Mouse (Mus musculus) T-helper 1 cell (primary cell): ENCODE results near the gene Plxnb2.

Experiments used
- in situ Hi-C: fragments of 300-600 bp; cut with MboI, MseI; formaldehyde crosslinking; loops from one replicate; pipeline ENCODE4 v1.15.1; 2025; ENCODE audit warnings: high pct_unique_total_duplicates

Gene Plxnb2

DNA sequence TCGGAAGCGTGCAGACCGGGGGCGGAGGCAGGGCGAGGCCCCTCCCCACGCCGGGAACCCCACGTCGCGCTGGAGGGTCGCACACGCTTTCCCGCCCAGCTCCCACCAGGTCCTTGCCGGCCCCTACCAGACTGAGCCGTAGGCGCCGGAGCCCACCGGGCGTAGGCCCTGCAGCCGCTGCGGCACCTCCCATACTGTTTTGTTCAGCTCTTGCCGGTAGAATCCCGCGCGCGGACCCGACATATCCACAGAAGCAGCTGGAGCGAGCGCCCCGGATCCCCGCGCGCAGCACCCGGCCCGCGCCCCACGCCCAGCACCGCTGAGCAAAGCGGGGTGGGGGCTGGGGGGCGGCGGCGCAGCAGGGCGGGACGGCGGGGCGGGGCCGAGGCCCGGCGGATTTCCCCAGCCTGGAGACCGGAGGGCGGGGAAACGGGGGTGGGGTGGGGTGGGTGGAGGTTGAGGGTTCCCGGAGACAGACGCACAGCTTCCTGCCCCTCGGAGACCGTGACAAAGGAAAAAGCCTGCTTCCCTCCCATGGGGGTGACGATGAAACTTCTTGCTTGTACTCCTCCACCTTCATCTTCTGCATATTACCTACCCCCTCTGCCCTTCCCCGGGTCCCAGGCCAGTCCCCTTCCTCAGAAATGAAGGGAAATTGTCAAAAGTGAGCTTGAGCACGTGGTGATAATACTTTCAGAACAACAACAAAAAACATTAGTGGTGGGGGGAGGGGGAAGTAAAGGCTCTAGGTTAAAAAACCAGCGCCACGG, 31.1 kb downstream of the Plxnb2 start, which contains the start of gene Mapk11:
Mapk11 (minus strand) TSS at position 358 of the 770 bp plus-strand sequence.
- in situ Hi-C loops: no loop called here

DNA sequence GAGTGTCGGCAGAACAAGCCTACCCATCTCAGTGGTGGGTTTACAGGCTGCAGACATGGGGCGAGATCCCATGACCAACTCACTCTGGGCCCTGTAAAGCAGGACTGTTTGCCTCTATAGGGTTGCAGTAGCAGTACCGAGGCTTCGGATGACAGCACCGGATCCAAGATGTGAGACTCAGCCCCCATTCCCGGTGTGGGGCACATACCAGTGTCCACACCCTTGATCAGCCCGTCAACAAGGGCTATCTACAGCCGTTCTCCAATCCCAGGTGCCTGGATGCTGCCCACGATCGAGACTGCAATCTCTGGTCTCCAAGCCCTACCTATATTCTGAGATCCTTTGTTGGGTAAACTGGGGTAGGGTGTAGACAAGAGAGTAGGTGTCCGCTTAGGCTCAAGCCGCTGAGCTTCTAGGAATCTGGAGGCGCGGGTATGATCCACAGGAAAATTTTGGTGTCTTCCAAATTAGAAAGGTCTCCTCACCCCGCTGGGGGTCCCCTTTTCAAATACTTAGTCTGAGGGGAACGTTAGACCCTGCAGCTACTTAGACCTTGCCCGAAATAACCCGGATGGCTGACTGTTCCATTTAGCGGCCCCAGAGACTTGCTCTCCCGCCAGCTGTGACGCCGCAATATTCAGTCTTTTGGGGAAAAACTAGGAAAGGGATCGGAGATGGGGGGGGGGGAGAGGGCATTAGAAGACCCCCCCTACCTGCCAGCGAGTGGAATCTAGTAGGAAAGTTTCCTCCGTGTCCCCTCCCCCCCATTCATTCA, 31.9 kb downstream of the Plxnb2 start:
- in situ Hi-C loops: no loop called here

DNA sequence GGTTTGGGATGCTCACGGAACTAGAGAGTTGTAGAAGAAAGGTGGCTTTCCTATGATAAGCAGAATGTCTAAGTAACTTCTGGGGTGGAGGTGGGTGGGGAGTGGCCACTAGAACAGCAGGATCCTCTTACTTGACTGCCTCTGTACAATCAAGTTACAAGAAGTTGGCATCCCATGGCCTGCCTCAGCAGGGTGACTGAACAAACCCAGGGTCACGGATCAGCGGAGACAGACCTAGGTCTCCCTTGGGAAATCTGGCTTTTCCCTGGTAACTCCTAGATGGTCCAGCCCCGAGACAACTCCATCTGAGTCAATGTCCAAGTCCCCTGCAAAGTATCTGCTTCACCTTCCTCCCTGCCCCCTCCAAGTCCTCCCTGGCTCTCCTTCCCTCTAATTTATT, 32.7 kb downstream of the Plxnb2 start:
- in situ Hi-C loops: no loop called here

DNA sequence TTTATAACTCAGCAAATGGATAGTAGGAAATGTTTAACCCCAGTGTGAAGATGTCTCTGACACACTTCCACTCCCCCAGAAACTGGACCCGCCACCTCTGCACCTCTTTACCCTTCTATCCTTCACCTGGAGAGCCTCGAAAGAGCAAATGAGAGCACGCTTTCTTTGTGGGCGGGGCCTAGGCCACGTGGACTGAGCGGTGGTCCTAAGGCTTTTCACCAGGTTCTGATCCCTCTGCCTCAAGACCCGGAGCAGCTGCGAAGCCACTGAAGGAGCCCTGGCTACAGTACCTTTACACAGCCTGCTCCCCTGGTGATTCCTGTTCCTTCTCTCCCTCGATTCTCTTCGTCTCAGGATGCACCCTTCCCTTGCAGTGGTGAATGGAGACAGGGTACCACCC, 33.1 kb downstream of the Plxnb2 start:
- in situ Hi-C loops: no loop called here

DNA sequence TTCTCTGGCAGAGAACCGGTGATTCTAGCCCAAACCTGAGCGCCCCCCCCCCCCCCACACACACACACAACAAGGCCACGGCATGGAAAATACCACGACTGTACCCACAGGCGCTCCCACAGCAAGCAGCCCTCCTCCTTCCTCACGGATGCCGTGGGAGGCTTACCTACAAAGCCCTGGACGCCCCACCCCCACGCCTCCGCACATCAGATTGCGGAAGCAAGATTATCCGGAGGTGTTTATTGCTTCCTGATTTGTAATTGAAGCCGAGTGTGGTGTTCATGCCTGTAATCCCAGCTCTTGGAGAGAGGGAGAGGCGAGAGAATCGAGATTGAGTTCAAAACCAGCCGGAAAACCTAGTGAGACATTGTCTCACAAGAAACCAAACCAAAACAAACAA, 33.6 kb downstream of the Plxnb2 start:
- in situ Hi-C loops: no loop called here

DNA sequence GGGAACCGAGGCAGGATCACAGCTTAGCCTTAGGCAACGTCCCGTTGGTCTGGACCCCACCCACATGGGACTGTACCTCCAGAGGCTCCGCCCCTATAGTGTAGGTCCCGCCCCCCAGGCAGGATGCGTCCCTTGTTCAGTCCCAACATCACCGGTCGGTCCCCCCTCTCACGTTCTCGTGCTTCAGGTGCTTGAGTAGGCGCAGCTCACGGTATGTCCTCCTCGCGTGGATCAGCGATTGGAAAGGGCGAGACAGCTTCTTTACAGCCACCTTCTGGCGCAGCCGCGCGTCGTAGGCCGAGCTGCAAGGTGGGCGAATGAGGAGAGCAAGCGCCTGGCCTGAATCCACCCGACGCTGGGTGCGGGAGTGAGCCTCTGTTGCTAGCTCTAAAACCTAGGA, 34.1 kb downstream of the Plxnb2 start:
- in situ Hi-C loops: no loop called here

DNA sequence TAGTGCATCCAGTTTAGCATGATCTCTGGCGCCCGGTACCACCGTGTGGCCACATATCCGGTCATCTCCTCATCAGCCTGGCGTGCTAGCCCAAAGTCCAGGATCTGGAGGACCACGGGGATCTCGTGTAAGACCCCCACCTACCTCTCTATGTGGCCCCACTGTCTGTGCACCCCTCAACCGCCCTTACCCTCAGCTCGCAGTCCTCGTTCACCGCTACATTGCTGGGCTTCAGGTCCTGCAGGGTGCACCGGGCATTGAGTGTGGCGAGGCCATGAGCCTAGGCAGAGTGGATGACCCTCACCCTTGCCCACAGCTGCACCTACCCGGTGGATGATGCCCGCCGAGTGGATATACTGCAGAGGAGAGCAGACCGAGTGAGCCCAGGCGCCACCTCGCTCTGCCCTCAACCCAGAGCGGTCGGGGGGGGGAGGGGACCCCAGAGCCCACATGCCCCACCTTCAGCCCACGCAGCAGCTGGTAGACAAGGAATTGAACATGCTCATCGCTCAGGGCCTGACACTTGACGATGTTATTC, 34.7 kb downstream of the Plxnb2 start:
- in situ Hi-C loops: no loop called here

DNA sequence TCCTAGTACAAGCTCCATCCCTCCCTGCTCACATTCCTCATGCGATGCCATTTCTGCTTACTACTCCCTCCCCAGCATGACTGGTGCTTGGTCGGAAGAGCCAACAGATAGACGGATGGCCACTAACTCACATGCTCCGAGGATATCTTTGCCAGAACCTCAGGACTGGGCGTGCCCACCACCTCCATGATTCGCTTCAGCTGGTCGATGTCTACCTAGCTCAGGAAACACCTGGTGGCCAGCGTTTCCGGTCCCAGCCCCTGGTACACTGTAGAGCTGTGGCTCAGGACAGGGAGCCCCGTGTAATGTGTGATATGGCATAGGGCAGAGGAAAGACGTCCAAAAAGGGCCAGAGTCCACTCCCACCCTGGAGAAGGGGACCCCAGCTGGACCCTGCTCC, 35.6 kb downstream of the Plxnb2 start:
- in situ Hi-C loops: no loop called here

DNA sequence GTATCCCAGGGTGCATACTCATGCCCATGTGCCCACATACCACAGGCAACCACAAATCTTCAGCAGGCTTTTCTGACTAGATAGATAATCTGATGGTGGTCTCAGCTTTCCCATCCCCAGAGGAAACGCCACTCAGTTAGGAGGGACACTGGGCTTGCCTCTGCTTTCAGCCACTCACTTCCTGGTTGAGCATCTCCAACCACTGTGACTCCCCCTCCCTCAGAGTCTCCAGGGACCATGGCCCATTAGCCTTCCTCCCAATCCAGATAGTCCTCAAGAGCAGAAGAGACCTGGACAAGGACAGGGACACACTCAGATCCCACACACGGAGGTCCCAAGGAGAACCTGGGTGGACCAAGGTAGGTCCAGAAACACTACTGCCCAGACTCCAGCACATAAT, 37.5 kb downstream of the Plxnb2 start:
- in situ Hi-C loops: no loop called here

DNA sequence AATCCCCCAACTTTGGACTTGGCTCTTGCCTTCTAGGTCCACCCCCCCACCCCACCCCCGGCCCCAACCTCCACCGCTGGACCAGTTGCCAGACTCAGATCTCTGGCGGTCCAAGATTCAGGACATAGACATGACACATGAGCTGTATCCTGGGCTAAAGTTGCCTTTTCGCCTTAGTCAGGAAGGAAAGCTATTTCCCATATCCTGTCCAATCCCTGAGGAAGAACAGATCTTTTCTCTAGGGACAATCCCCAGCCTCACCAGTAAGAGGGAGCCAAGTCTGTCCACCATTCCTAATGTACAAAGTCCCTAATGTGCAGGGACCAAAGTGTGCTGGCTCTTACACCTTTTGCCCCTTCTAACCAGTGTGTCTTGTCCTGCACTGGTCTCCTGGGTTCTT, 38.7 kb downstream of the Plxnb2 start:
- in situ Hi-C loops: no loop called here

DNA sequence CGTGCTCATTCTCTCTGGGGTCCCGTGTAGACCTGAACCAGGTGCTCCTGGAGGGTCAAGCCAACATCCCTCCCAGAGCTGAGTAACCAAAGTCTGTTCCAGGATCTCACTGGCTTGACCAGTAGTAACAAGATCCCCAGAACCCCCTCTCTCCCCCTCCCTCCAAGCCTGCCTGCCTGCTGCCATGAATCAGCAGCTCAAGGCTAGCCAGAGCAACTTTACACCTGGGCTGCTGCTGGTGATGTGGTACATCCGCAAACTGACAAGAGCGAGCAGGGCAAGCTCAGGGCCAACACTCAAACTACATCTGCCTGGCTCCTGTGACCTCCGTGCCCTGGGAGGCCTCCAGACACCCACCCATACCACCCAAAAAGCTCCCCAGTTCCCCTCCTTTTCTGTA, 39.1 kb downstream of the Plxnb2 start:
- in situ Hi-C loops: no loop called here

DNA sequence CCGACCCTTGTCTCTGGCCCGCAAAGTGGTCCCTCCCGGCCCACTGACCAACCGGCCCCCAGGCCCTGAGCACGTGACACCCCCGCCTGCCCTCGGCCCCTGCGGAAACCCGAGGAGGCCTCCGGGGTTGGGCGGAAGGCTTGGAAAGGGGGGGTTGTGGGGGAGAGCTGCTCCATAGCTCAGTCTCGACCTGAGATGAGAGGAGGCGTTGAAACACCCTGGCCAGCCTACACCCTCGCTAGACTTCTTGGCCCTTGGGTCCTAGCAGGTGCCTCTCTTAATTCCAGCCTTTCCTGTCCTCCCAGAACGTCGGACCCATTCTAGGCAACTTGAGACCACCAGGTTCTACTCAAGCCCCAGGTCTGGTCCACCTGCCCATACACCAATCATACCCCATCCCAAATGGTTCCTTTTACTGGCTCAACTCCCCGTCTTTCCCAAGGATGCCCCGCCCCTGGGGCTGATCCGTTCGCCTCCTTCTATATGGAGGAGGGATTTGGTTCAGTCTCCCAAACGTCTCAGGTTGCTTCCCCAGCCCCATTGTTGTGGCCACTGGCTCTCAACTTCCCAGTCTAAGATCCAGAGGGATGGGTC, 39.8 kb downstream of the Plxnb2 start, which contains the start of gene Mapk12:
Mapk12 (minus strand) TSS at position 45 of the 594 bp plus-strand sequence.
- in situ Hi-C loops: no loop called here

DNA sequence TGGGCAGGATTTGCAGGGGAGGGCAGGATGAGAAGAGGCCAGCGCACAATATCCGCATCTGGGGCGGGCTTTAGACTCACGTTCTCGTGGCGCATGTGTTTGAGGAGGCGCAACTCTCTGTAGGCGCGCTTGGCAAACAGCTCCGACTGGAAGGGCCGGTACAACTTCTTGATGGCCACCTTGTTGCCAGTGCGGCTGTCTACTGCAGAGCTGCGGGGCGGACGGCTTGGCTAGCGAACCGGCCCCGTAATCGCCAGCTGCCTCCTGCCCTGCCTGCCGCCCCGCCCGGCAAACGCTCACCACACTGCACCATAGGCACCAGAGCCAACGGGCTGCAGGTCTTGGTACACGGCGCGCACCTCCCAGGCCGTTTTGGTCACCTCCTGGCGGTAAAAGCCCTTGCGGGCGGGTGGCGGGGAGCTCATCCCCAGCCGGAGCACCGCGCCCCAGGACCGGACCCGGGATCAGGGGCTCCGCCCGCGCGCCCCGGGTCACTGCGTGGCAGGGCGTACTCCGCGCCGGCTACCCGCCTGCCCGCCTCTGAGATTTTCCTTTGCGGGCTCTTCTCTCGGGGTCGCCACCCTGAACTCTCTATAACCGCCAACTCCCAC, 40.4 kb downstream of the Plxnb2 start:
- in situ Hi-C loops: no loop called here

DNA sequence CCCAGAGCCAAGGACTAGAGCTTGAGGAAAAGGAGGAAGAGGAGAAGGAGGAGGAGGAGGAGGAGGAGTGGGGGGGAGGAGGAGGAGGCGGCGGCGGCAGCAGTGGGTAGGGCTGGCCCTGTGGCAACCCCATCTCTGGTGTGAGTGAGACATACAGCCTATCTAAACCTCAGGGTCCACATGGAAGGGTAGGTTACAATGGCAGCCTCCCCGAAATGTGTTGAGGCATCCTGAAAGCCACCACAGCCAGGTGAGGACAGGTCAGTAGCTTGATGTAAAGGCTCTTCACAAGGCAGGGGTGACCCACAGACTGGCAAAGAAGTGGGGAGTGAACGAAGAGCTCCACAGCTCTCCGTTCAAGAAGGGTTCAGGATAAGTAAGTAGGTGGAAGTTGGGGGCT, 42.1 kb downstream of the Plxnb2 start:
- in situ Hi-C loops: loop anchor here (10.0 kb wide), 1 partner anchor 664 kb away; no protein-coding TSS in a partner anchor

DNA sequence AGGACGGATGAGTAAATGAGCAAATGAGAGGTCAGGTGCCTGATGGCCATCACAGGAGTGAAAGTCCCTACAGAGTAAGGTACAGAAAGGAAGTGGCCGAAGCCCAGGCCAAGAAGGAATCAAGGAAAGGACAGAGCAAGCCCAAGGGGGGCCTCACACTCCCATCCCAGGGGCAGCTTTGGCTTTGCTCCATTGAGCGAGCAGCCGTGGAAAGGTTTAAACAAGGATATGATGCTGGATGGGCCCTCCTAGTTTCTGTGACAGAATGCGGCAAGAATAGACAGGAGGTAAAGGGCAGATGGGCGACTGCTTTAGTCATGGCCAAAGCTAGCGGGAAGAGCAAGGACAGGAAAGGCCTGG, 42.6 kb downstream of the Plxnb2 start:
- in situ Hi-C loops: loop anchor here (10.0 kb wide), 1 partner anchor 663 kb away; no protein-coding TSS in a partner anchor

DNA sequence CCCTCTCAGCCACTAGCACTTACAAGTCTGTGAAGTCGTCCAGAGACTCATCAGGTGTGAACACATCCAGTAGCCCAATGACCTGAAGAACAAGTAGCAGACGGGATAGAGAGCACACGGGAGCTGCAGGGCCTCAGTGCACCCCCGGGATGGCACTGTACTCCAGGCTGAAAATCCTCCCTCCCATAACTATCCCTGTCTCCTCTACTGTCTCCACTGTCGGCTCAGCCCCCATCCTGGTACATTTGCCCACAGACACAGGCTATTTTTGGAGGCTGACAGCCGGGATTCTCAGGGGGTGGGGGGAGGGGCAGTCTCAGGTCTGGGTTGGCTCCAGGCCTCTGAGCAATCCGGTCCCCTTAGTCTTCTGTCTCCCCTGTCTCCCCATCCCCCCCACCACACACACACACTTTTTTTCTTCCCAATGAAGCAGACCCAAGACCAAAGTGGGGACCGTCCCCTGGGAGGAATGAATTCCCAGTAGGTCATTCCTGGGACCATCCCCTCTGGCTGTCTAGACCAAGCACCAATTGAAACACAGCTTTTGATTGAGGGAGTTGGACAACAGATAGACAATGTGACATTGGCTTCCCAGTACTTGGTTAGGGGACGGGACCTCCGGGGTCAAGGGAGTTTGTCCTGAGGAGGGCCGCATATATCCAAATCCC, 43.1 kb downstream of the Plxnb2 start:
- in situ Hi-C loops: loop anchor here (10.0 kb wide), 1 partner anchor 663 kb away; no protein-coding TSS in a partner anchor

DNA sequence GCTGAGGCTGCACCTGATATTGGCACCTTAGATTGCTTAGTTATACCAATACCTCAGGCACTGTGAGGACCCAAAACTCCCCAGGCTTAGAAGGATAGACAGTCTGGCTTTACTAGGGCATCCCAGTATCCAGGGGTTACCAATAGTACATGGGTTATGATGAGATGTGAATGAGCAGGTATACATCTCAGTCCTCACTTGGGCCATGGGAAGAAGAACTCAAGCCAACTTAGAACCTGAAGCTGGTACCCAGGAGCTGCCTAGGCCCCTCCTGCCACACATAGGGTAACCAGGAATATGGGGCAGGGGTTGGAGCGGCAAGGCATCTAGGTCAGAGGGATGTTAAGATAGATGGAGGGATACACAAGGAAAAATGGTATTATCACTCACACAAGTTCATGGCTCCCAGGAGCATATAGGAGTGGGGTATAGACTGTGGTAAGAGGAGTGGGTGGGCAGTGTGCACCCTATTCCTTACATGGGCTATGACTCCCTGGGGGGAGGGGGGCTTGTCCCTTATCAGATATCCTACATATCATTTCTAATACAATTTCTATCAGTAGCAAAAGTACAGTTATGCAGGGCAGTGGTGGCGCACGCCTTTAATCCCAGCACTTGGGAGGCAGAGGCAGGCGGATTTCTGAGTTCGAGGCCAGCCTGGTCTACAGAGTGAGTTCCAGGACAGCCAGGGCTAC, 44.0 kb downstream of the Plxnb2 start:
- in situ Hi-C loops: loop anchor here (10.0 kb wide), 1 partner anchor 662 kb away; no protein-coding TSS in a partner anchor

DNA sequence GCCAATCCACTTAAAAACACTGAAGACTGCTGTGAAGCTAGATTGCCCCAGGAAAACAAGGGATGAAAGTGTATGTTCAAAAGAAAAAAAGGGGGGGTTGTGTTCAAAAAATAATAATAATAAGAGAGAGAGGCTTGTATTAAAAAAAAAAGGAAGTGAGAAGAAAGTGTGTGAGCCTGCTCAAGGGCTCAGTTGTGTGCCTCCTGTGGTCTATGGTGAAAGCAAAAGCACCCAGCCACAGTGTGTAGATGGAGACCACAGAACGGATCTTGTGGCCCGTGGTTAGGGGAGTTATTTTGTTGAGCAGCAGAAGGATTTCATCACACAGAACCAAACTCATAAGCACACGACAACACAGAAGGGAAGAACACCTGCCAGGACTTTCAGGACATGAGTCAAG, 49.3 kb downstream of the Plxnb2 start:
- in situ Hi-C loops: loop anchor here (10.0 kb wide), 1 partner anchor 657 kb away; no protein-coding TSS in a partner anchor

DNA sequence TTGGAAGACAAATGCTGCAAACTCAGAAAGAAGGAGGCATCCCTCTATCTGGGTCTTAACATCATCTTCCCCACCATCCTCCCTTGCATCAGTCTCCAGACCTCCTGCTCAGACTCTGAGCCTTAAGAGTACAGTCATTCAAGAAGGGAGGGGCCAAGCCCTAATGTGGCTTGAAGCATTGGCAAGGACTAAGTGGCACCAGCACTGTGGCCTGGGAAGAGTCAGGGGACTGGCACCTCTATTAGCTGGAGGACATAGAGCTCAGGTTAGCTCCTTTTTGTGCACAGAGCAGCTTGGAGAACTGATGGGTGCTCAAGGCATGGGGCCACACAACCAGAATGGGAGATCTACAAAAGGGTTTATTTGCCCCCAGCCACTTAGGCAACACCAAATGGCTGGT, 50.3 kb downstream of the Plxnb2 start:
- in situ Hi-C loops: loop anchor here (10.0 kb wide), 1 partner anchor 655 kb away; no protein-coding TSS in a partner anchor
